Mouse (Mus musculus) 3134 (cell line): Measurements from ENCODE around the gene Gm15114.
"Not testable (repeated sequence)": the region's sequence is repeated elsewhere in the genome, so short reads cannot be mapped to it uniquely, and the experiment has no call there.

ENCODE experiments used
- DNase-seq: peaks from one replicate; pipeline ENCODE4 v3.0.0-alpha.2; 2011; ENCODE audit warnings: low spot score; ENCODE audit not compliant: insufficient read length; ENCODE audit errors: extremely low read depth

The Gm15114 gene

GRCm38 (mm10) chrX:148488649-148489048 is at the start of gene Gm15114:
Gene Gm15114 (plus strand): TSS chrX:148488949.
- DNase-seq = not testable (repeated sequence)
